Mouse (Mus musculus) Muller cell, postnatal 12 days (primary cell): ENCODE results near the gene Krt8.
"Not testable (repeated sequence)": the region's sequence is repeated elsewhere in the genome, so short reads cannot be mapped to it uniquely, and the experiment has no call there.

Source experiments
- DNase-seq: peaks from one replicate; pipeline ENCODE4 v3.0.0-alpha.2; 2015; ENCODE audit errors: inconsistent ontology term

The Krt8 gene

GRCm38 (mm10) chr15:102007097-102008069 lies 3.1 kb upstream of the Krt8 start:
- peak; percentile 45 for DNase-seq

- no peak for DNase-seq
These were observed 2.0 kb upstream of the Krt8 start for GRCm38 (mm10) chr15:102006317-102006716.

- peak; percentile 70 for DNase-seq
These were observed 1.0 kb upstream of the Krt8 start for GRCm38 (mm10) chr15:102005290-102005689.

GRCm38 (mm10) chr15:102003516-102003915 lies 766 bp downstream of the Krt8 start:
- DNase-seq = no peak

GRCm38 (mm10) chr15:102002646-102003488 lies 1.4 kb downstream of the Krt8 start:
- DNase-seq = peak; percentile 83

GRCm38 (mm10) chr15:101999676-102000335 lies 4.5 kb downstream of the Krt8 start:
- no peak for DNase-seq

GRCm38 (mm10) chr15:101999156-101999555 lies 5.1 kb downstream of the Krt8 start:
- DNase-seq = no peak

GRCm38 (mm10) chr15:101996450-101997078 lies 7.7 kb downstream of the Krt8 start:
- DNase-seq = not testable (repeated sequence)

- no peak for DNase-seq
These were observed 8.6 kb downstream of the Krt8 start for GRCm38 (mm10) chr15:101995484-101996236.

GRCm38 (mm10) chr15:101994365-101994764 lies 9.9 kb downstream of the Krt8 start:
- DNase-seq = no peak

GRCm38 (mm10) chr15:101990946-101991345 lies 13.3 kb downstream of the Krt8 start:
- no peak for DNase-seq

GRCm38 (mm10) chr15:101988714-101989113 lies 15.6 kb downstream of the Krt8 start:
- no peak for DNase-seq

GRCm38 (mm10) chr15:101988119-101988518 lies 16.2 kb downstream of the Krt8 start:
- DNase-seq = peak; percentile 63

GRCm38 (mm10) chr15:101984746-101985145 lies 19.5 kb downstream of the Krt8 start:
- no peak for DNase-seq

- DNase-seq = peak; percentile 95
These were observed 20.2 kb downstream of the Krt8 start for GRCm38 (mm10) chr15:101983949-101984601.

GRCm38 (mm10) chr15:101983315-101983948 lies 20.9 kb downstream of the Krt8 start:
- DNase-seq = no peak

- no peak for DNase-seq
These were observed 23.4 kb downstream of the Krt8 start for GRCm38 (mm10) chr15:101980849-101981248.

- DNase-seq = peak; percentile 96
These were observed 27.1 kb downstream of the Krt8 start for GRCm38 (mm10) chr15:101977043-101977726.

GRCm38 (mm10) chr15:101976641-101977040 lies 27.6 kb downstream of the Krt8 start:
- DNase-seq = no peak
